Comparison of ENCODE assay signal across 27 mouse cellular contexts in the genomic region with DNA sequence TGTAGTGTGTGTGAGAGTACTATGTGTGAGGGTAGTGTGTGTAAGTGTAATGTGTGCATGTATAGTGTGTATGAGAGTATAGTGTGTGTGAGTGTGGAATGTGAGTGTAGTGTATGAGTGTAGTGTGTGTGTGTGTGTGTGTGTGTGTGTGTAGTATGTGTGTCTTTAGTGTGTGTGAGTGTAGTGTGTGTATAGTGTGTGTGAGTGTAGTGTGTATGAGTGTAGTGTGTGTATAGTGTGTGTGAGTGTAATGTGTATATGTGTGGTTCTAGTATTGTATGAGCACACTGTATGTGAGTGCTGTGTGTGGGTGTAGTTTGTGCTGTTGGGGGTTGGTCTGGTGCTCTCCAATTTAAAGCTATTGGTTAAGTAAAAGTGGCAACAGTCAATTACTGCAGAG.
"Had no signal": no experiment of that assay in that cellular context is flagged by ENCODE, and none has a peak within 500 bp of the region (broad histone marks: within the 10 kb centered on the region; RNA-seq: fewer than 3 reads in every experiment).

No protein-coding gene starts in this region.

- H3K4me3 ChIP-seq: embryonic facial prominence, embryonic 12.5 days; embryonic facial prominence, embryonic 13.5 days; embryonic facial prominence, embryonic 15.5 days; erythroblast, embryonic 14.5 days; forebrain, embryonic 10.5 days; forebrain, embryonic 12.5 days; forebrain, embryonic 15.5 days; gastrocnemius, adult 2 months; heart, adult 2 months; heart, embryonic 10.5 days had no signal

- H3K4me2 ChIP-seq: embryonic facial prominence, embryonic 12.5 days; embryonic facial prominence, embryonic 13.5 days; embryonic facial prominence, embryonic 15.5 days; forebrain, embryonic 12.5 days; forebrain, embryonic 15.5 days had no signal

- ATAC-seq: forebrain, embryonic 14.5 days; forebrain, embryonic 15.5 days; forebrain, postnatal 0 days had no signal

- H3K36me3 ChIP-seq: embryonic facial prominence, embryonic 12.5 days; embryonic facial prominence, embryonic 13.5 days; embryonic facial prominence, embryonic 15.5 days; forebrain, embryonic 10.5 days; forebrain, embryonic 12.5 days; forebrain, embryonic 15.5 days; heart, embryonic 10.5 days had no signal

- DNase-seq: cerebellum, adult 2 months; cerebellum, adult 8-10 months; cerebellum, adult 9-10 months; cerebellum, adult 9-11 months; cerebellum, postnatal 10 days; cerebellum, postnatal 14 days; cerebellum, postnatal 25 days; cerebellum, postnatal 36 days; embryo, embryonic 11 days; forebrain, postnatal 0 days; gastrocnemius, adult 2 months; gastrocnemius, postnatal 10 days; gastrocnemius, postnatal 14 days; gastrocnemius, postnatal 25 days; gastrocnemius, postnatal 36 days; heart, adult 11 months; heart, adult 18-20 months; heart, adult 2 months had no signal

- H3K4me1 ChIP-seq: embryonic facial prominence, embryonic 12.5 days; embryonic facial prominence, embryonic 13.5 days; embryonic facial prominence, embryonic 15.5 days; forebrain, embryonic 10.5 days; forebrain, embryonic 12.5 days; forebrain, embryonic 15.5 days; heart, embryonic 10.5 days had no signal

- H3K27ac ChIP-seq: embryonic facial prominence, embryonic 12.5 days; embryonic facial prominence, embryonic 13.5 days; embryonic facial prominence, embryonic 15.5 days; forebrain, embryonic 10.5 days; forebrain, embryonic 12.5 days; forebrain, embryonic 15.5 days; gastrocnemius, adult 2 months; heart, adult 2 months; heart, embryonic 10.5 days had no signal

- H3K9ac ChIP-seq: embryonic facial prominence, embryonic 12.5 days; embryonic facial prominence, embryonic 13.5 days; embryonic facial prominence, embryonic 15.5 days; forebrain, embryonic 12.5 days; forebrain, embryonic 15.5 days; forebrain, postnatal 0 days had no signal

- H3K9me3 ChIP-seq: embryonic facial prominence, embryonic 12.5 days; embryonic facial prominence, embryonic 13.5 days; embryonic facial prominence, embryonic 15.5 days; forebrain, embryonic 10.5 days; forebrain, embryonic 12.5 days; forebrain, embryonic 15.5 days; heart, embryonic 10.5 days had no signal

- H3K27me3 ChIP-seq: embryonic facial prominence, embryonic 12.5 days; embryonic facial prominence, embryonic 13.5 days; embryonic facial prominence, embryonic 15.5 days; forebrain, embryonic 12.5 days; forebrain, embryonic 15.5 days had no signal
